Mouse (Mus musculus): ENCODE measurements around the gene Tlx2.

Gene Tlx2

GRCm38 (mm10) chr6:83054074-83054851 lies 15.8 kb downstream of the Tlx2 start, which contains the start of gene Aup1:
Gene Aup1, plus strand, starts transcription at chr6:83054521.
- DNase-seq = peak; percentile 97

GRCm38 (mm10) chr6:83053136-83053960 lies 16.7 kb downstream of the Tlx2 start:
- peak; percentile 62 for DNase-seq

- DNase-seq = no peak
These were observed 20.7 kb downstream of the Tlx2 start for GRCm38 (mm10) chr6:83049367-83049766.

GRCm38 (mm10) chr6:83044742-83045141 lies 25.4 kb downstream of the Tlx2 start:
- no peak for DNase-seq

GRCm38 (mm10) chr6:83043993-83044392 lies 26.1 kb downstream of the Tlx2 start:
- no peak for DNase-seq

GRCm38 (mm10) chr6:83043561-83043960 lies 26.5 kb downstream of the Tlx2 start:
- DNase-seq = no peak

GRCm38 (mm10) chr6:83040601-83041000 lies 29.5 kb downstream of the Tlx2 start:
- DNase-seq = no peak

GRCm38 (mm10) chr6:83038496-83039012 lies 31.5 kb downstream of the Tlx2 start:
- DNase-seq = peak; percentile 88

- no peak for DNase-seq
These were observed 32.9 kb downstream of the Tlx2 start for GRCm38 (mm10) chr6:83037188-83037587.

- DNase-seq = no peak
These were observed 35.5 kb downstream of the Tlx2 start for GRCm38 (mm10) chr6:83034463-83035055.

- DNase-seq = peak; percentile 85
These were observed 36.6 kb downstream of the Tlx2 start, which contains the start of the genes Dok1 and Loxl3 for GRCm38 (mm10) chr6:83033249-83034185. Gene Dok1, minus strand, starts transcription at chr6:83033471. Gene Loxl3, plus strand, starts transcription at chr6:83034173.

GRCm38 (mm10) chr6:83032769-83033191 lies 37.3 kb downstream of the Tlx2 start:
- peak; percentile 78 for DNase-seq

- no peak for DNase-seq
These were observed 38.0 kb downstream of the Tlx2 start for GRCm38 (mm10) chr6:83031921-83032590.

- no peak for DNase-seq
These were observed 39.0 kb downstream of the Tlx2 start for GRCm38 (mm10) chr6:83031111-83031510.

- DNase-seq = no peak
These were observed 40.3 kb downstream of the Tlx2 start for GRCm38 (mm10) chr6:83029777-83030176.

GRCm38 (mm10) chr6:83027706-83028105 lies 42.4 kb downstream of the Tlx2 start:
- no peak for DNase-seq

- no peak for DNase-seq
These were observed 42.8 kb downstream of the Tlx2 start for GRCm38 (mm10) chr6:83027293-83027692.

- no peak for DNase-seq
These were observed 44.9 kb downstream of the Tlx2 start for GRCm38 (mm10) chr6:83025221-83025620.

GRCm38 (mm10) chr6:83024421-83024820 lies 45.7 kb downstream of the Tlx2 start:
- no peak for DNase-seq

GRCm38 (mm10) chr6:83023786-83024185 lies 46.3 kb downstream of the Tlx2 start:
- no peak for DNase-seq

GRCm38 (mm10) chr6:83023008-83023407 lies 47.1 kb downstream of the Tlx2 start:
- no peak for DNase-seq

All from embryo, embryonic 11 days (tissue).